Mouse (Mus musculus) embryonic facial prominence, embryonic 11.5 days (tissue): ENCODE measurements around the gene Ubqlnl. TPM values are rescaled to one million over a fixed set of nuclear protein-coding genes. Genes with fewer than 3 reads are reported as not detected.

ENCODE experiments used
- ATAC-seq: fragments of 200-750 bp; cut with Nextera tagmentation; replicated peaks from 2 replicates; pipeline ENCODE4 v1.8.0; 2017; ENCODE audit warnings: low read depth; ENCODE audit not compliant: insufficient number of reproducible peaks, low FRiP score, low TSS enrichment
- DNase-seq: peaks from one replicate; pipeline ENCODE4 v3.0.0-alpha.2; 2015; ENCODE audit warnings: low spot score
- H3K27ac ChIP-seq: fragments of 300-500 bp; sonication (generic); replicated peaks from 2 replicates; pipeline ENCODE4 v1.5.1; 2014; ENCODE audit warnings: mild to moderate bottlenecking, low read depth, low read length, control low read depth
- H3K27me3 ChIP-seq: fragments of 300-500 bp; sonication (generic); 2 replicates; pipeline ENCODE4 v1.6.1; 2014; ENCODE audit warnings: mild to moderate bottlenecking, low read length, moderate library complexity, mixed read lengths; ENCODE audit not compliant: control insufficient read depth, insufficient read depth
- H3K36me3 ChIP-seq: fragments of 300-500 bp; sonication (generic); replicated peaks from 2 replicates; pipeline ENCODE4 v1.6.1; 2014; ENCODE audit warnings: low read depth, mild to moderate bottlenecking, low read length, moderate library complexity, mixed read lengths; ENCODE audit not compliant: control insufficient read depth, insufficient read depth
- H3K4me1 ChIP-seq: fragments of 300-500 bp; sonication (generic); 2 replicates; pipeline ENCODE4 v1.6.1; 2014; ENCODE audit warnings: low read length, mixed read lengths; ENCODE audit not compliant: control insufficient read depth, insufficient read depth
- H3K4me2 ChIP-seq: fragments of 300-500 bp; sonication (generic); 2 replicates; pipeline ENCODE4 v1.6.1; 2014; ENCODE audit warnings: low read depth, mild to moderate bottlenecking, control low read depth, low read length, moderate library complexity
- H3K4me3 ChIP-seq: fragments of 300-500 bp; sonication (generic); 2 replicates; pipeline ENCODE4 v1.5.1; 2014; ENCODE audit warnings: low read depth, low read length, control low read depth
- H3K9ac ChIP-seq: fragments of 300-500 bp; sonication (generic); replicated peaks from 2 replicates; pipeline ENCODE4 v1.6.1; 2014; ENCODE audit warnings: mild to moderate bottlenecking, control low read depth, low read length
- H3K9me3 ChIP-seq: fragments of 300-500 bp; sonication (generic); replicated peaks from 2 replicates; pipeline ENCODE4 v1.6.1; 2016; ENCODE audit warnings: mild to moderate bottlenecking, low read length, inconsistent platforms, mixed read lengths; ENCODE audit not compliant: control insufficient read depth
- WGBS: fragments of 180-500 bp; shearing (Covaris S2); extraction: QIAGEN DNeasy Blood & Tissue Kit; methylation state at CpG from one replicate; pipeline ENCODE4 v1.1.7; 2014; 5-methylcytosine and 5-hydroxymethylcytosine counted together
- polyA plus RNA-seq: library from polyadenylated mRNA; unstranded; fragments of >200 nt; fragmentation: Nextera tagmentation; extraction: Ambion mirVana; gene quantifications from 2 replicates; pipeline ENCODE4 v1.2.1, GENCODE M21; 2014

The Ubqlnl gene
- not detected in 2 replicates for polyA plus RNA-seq

GRCm38 (mm10) chr7:104150456-104150855 lies at the start of gene Ubqlnl:
Gene Ubqlnl, minus strand, starts transcription at chr7:104150556.
- no peak within 1 kb of the TSS for H3K27ac ChIP-seq
- ATAC-seq, result no peak
- DNase-seq, result no peak
- H3K4me2 ChIP-seq, result no peak within 1 kb of the TSS
- H3K27me3 ChIP-seq, result no peaks in the 10 kb centered on the region
- WGBS, result 84% methylated on average over 2 of the region's 2 CpGs
- no peaks in the 10 kb centered on the region for H3K9me3 ChIP-seq
- no peak within 1 kb of the TSS for H3K9ac ChIP-seq
- no peaks in the 10 kb centered on the region for H3K36me3 ChIP-seq
- no peaks in the 10 kb centered on the region for H3K4me1 ChIP-seq
- no peak within 1 kb of the TSS for H3K4me3 ChIP-seq

DNA sequence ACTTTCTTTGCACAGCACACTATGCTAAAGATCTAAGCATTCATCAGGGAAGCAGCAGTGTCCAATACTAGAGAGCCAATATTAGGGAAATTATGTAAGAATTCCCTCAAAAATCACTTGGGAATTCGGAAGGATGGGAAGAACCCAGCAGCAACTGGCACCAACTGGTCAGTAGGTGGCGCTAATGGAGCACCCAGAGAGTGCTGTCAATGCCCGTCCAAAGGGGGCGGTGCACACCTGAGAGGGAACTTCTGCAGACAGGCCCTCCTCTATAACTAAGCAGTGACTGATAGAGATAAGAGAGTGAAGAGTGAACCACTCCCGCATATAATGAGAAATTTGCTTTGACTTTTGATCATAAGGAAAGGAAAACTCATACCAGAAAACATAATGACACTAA lies 49.5 kb upstream of the Ubqlnl start:
- Histone ChIP-seq H3K27ac (no peak overlapping the region), H3K27me3 (no peaks in the 10 kb centered on the region), H3K4me1 (no peaks in the 10 kb centered on the region), H3K36me3 (no peaks in the 10 kb centered on the region), H3K9me3 (no peaks in the 10 kb centered on the region), H3K9ac (no peak overlapping the region), H3K4me2 (no peak overlapping the region), H3K4me3 (no peak overlapping the region)
- ATAC-seq, result no peak
- DNase-seq, result peak; percentile 79
- 8% methylated on average over 5 of the region's 5 CpGs for WGBS

DNA sequence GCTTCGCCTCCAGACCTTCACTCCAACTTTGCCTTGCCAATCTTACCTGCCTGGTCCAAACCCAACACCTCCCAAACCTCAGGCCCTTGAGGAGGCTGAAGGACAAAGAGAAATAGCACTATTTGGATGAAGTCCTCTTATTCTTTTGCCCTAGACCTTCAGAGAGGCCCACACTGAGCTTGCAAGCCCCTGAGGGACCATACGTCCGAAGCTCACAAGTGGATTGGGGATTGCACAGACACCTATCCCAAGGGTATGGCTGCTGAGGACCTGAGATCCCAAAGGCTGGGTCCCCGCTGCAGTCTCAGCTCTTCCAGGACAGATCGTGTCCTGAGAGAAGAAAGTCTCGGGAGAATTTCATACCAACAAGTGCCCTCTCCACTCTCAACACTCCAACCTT lies 45.5 kb upstream of the Ubqlnl start, which contains the start of gene Olfr649:
Gene Olfr649 (minus strand): TSS at position 101 of the 400 bp plus-strand sequence.
- Histone ChIP-seq H3K27ac (no peak within 1 kb of the TSS), H3K4me1 (no peaks in the 10 kb centered on the region), H3K4me2 (no peak within 1 kb of the TSS), H3K4me3 (no peak within 1 kb of the TSS), H3K27me3 (no peaks in the 10 kb centered on the region), H3K36me3 (no peaks in the 10 kb centered on the region), H3K9ac (no peak within 1 kb of the TSS), H3K9me3 (no peaks in the 10 kb centered on the region)
- DNase-seq, result no peak
- 80% methylated on average over 6 of the region's 6 CpGs for WGBS
- ATAC-seq, result no peak

- no peaks in the 10 kb centered on the region for H3K9me3 ChIP-seq
- ATAC-seq, result no peak
- H3K4me3 ChIP-seq, result no peak overlapping the region
- no peaks in the 10 kb centered on the region for H3K36me3 ChIP-seq
- no peak overlapping the region for H3K9ac ChIP-seq
- no peak overlapping the region for H3K27ac ChIP-seq
- H3K4me1 ChIP-seq, result no peaks in the 10 kb centered on the region
- DNase-seq, result no peak
- WGBS, result 64% methylated on average over 9 of the region's 9 CpGs
- no peak overlapping the region for H3K4me2 ChIP-seq
- no peaks in the 10 kb centered on the region for H3K27me3 ChIP-seq
Measured at GRCm38 (mm10) chr7:104191275-104191674, 40.9 kb upstream of the Ubqlnl start.

DNA sequence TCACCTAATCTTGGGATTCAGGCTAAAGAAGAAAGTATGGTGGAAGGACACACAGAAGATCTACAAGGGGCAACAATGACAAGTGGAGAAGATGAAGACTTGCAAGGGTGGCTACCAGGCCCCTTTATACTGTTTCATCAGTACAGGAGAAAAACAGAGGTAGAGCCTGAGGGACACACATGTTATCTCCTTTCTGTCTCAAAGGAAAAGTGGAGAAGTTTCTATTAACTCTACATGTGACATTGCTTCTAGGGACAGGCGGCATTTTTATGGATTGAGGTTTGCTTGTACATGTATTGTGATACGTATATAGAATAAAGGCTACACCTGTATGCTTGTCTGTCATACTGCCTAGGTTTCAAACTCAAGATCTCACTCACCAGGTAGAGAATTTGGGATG lies 32.9 kb upstream of the Ubqlnl start, which contains the start of gene Olfr648:
Gene Olfr648 (minus strand): TSS at position 101 of the 400 bp plus-strand sequence.
- no peak within 1 kb of the TSS for H3K4me2 ChIP-seq
- 95% methylated on average over 2 of the region's 2 CpGs for WGBS
- ATAC-seq, result no peak
- no peak for DNase-seq
- H3K27ac ChIP-seq, result no peak within 1 kb of the TSS
- no peaks in the 10 kb centered on the region for H3K36me3 ChIP-seq
- H3K9me3 ChIP-seq, result no peaks in the 10 kb centered on the region
- no peaks in the 10 kb centered on the region for H3K4me1 ChIP-seq
- H3K27me3 ChIP-seq, result no peaks in the 10 kb centered on the region
- no peak within 1 kb of the TSS for H3K4me3 ChIP-seq
- H3K9ac ChIP-seq, result no peak within 1 kb of the TSS

DNA sequence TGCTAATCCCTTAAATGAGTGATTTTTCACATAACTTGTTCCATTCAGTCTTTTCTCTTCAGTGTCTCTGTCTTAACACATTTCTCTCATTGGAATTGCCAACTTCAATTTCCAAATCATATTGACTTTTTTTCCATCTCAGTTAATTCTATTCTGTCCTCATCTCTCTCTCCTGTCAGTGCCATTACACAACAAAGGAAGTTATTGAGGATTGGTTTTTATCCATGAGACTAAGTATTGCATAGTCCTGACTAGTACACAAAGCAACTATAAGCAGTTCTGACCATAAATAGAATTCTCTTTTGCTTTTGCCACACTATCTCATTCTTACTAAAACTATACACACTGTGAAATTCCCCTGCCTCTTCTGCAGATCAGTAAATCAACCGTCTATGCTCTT lies 28.7 kb upstream of the Ubqlnl start:
- Histone ChIP-seq H3K9ac (no peak overlapping the region), H3K36me3 (no peaks in the 10 kb centered on the region), H3K27me3 (no peaks in the 10 kb centered on the region), H3K4me3 (no peak overlapping the region), H3K4me1 (no peaks in the 10 kb centered on the region), H3K4me2 (no peak overlapping the region), H3K9me3 (no peaks in the 10 kb centered on the region), H3K27ac (no peak overlapping the region)
- no peak for ATAC-seq
- no peak for DNase-seq
- 95% methylated on average over 1 of the region's 1 CpGs for WGBS

DNA sequence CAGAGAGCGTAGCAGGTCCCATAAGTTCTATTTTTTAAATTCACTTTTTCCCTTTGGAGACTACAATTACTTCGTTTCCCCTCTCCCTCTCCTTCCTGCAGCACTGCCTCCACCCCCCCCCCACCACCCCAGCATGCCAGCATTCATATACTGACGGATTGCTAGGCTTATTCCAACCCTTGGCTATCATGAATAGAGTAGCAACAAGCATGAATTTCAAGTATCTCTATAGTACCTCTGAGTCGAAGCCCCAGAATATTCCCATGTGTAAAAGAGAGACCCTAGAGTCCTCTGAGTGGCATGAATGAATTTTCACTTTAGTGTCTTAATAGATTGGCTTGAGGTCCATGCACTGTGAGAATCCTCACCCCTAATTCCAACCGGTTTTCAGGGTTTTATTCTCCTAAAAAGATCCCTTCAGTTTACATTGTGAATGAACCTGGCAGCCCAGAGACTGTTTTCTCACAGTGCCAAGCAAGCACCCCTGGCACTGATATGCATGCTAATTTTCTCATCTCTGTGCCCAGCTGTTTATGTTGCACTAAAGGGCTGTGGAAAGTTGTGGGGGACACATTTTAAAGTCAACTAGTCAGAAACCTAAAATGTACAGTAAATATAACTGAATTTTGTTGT lies 28.2 kb upstream of the Ubqlnl start:
- H3K27me3 ChIP-seq, result no peaks in the 10 kb centered on the region
- no peaks in the 10 kb centered on the region for H3K36me3 ChIP-seq
- no peak for ATAC-seq
- H3K4me1 ChIP-seq, result no peaks in the 10 kb centered on the region
- no peak overlapping the region for H3K9ac ChIP-seq
- 69% methylated on average over 5 of the region's 5 CpGs for WGBS
- DNase-seq, result no peak
- no peaks in the 10 kb centered on the region for H3K9me3 ChIP-seq
- no peak overlapping the region for H3K4me3 ChIP-seq
- no peak overlapping the region for H3K4me2 ChIP-seq
- no peak overlapping the region for H3K27ac ChIP-seq

GRCm38 (mm10) chr7:104175085-104175484 lies 24.7 kb upstream of the Ubqlnl start:
- DNase-seq, result no peak
- WGBS, result 35% methylated on average over 1 of the region's 1 CpGs
- Histone ChIP-seq H3K4me1 (no peaks in the 10 kb centered on the region), H3K36me3 (no peaks in the 10 kb centered on the region), H3K4me2 (no peak overlapping the region), H3K9me3 (no peaks in the 10 kb centered on the region), H3K4me3 (no peak overlapping the region), H3K27me3 (no peaks in the 10 kb centered on the region), H3K27ac (no peak overlapping the region), H3K9ac (no peak overlapping the region)
- no peak for ATAC-seq
